9 mouse cellular contexts compared by ENCODE assay signal in the genomic region with DNA sequence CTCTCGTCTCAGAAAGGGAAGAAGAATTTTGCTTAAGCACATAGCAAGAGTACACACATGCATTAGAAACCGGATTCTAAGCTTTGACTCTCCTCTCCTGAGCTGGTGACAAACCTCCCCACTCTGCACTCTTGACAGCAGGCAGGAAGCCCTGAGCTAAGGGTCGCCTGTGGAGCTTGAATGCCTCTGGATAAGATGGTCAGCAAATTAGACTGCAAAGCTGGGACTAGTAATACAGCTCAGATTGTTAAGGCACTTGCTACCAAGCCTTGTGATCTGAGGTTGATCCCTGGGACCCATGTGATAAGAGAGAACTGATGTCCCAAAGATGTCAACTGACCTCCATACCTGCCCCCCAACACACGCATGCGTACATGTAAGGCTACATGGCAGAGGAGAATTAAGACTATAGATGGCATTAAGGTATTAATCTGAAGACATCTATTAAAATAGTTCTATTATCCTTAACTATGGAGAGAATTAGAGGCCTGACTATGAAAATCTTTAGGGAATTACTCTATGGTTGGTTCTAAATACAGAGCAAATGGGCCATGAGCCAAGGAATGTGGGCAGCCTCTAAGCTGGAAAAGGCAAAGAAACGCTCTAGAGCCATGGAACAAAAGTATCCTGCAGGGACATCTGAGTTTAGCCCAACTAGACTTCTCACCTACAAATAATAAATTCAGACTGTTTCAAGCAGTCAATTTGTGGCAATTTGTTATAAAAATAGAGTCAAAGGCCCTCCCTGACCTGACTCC. TPM values are rescaled to one million over a fixed set of nuclear protein-coding genes. Genes with fewer than 3 reads are reported as not detected.
DNase-seq lines count a peak whose midpoint lies in the region; ATAC-seq and TF ChIP-seq lines count a peak whose summit lies in the region.
"Had no signal": no experiment of that assay in that cellular context is flagged by ENCODE, and none has a peak within 500 bp of the region (broad histone marks: within the 10 kb centered on the region; RNA-seq: fewer than 3 reads in every experiment).

No protein-coding gene starts in this region.

- no peak overlapping the region for H3K4me2 ChIP-seq in intestine, postnatal 0 days (replicated peaks; ENCODE audit: low read depth)
- H3K4me2 ChIP-seq: limb, embryonic 13.5 days had no signal

- H3K9me3 ChIP-seq in ES-E14 (ENCODE audit: control insufficient read depth, insufficient read depth, low read depth, low read length): no peaks in the 10 kb centered on the region
- no peaks in the 10 kb centered on the region for H3K9me3 ChIP-seq in intestine, postnatal 0 days (ENCODE audit: control insufficient read depth)
- H3K9me3 ChIP-seq in hindbrain, embryonic 10.5 days: no peaks in the 10 kb centered on the region
- H3K9me3 ChIP-seq: limb, embryonic 13.5 days had no signal

- 0 out of 2 replicates have a peak overlapping the region, but pooled peaks have one; percentile 31 for H3K9ac ChIP-seq in ES-E14 (ENCODE audit: insufficient read depth, low read depth, low read length, poor library complexity, severe bottlenecking)
- H3K9ac ChIP-seq in intestine, postnatal 0 days (ENCODE audit: low read depth, low read length): no peak overlapping the region
- H3K9ac ChIP-seq: limb, embryonic 13.5 days had no signal

- peaks cover 0 to 13% of the 10 kb centered on the region in 2 experiments; a peak in 2 of 4 replicates for H3K4me1 ChIP-seq in ES-E14 (ENCODE audit: control insufficient read depth in 2 of 2, insufficient read depth in 2 of 2, low read length in 2 of 2, poor library complexity in 1 of 2)
- peaks cover 38% of the 10 kb centered on the region for H3K4me1 ChIP-seq in brown adipose tissue, adult 24 weeks (ENCODE audit: control insufficient read depth, insufficient read depth, insufficient read length, low read length)
- peaks cover 13% of the 10 kb centered on the region for H3K4me1 ChIP-seq in intestine, postnatal 0 days (replicated peaks; ENCODE audit: control insufficient read depth, insufficient read depth, low read length)
- H3K4me1 ChIP-seq in hindbrain, embryonic 10.5 days (replicated peaks): peaks cover 24% of the 10 kb centered on the region

- H3K27me3 ChIP-seq in intestine, postnatal 0 days (replicated peaks; ENCODE audit: control insufficient read depth, insufficient read depth, low read length): no peaks in the 10 kb centered on the region
- H3K27me3 ChIP-seq in hindbrain, embryonic 10.5 days (ENCODE audit: insufficient read depth, poor library complexity, severe bottlenecking): no peaks in the 10 kb centered on the region
- H3K27me3 ChIP-seq: limb, embryonic 13.5 days had no signal

- no peak for ATAC-seq in intestine, postnatal 0 days
- ATAC-seq: midbrain, embryonic 16.5 days had no signal

- intact Hi-C loops in left cerebral cortex, postnatal 14 days (cut with DNase I): no loop called here

- DNase-seq in kidney, adult 11 months: peak; percentile 21
- DNase-seq in kidney, postnatal 4 days: no peak
- no peak for DNase-seq in ES-E14 (ENCODE audit: low read depth, low spot score)
- peak; percentile 63 to 72 for DNase-seq in left cerebral cortex, postnatal 14 days (ENCODE audit: low spot score in 2 of 2)
- DNase-seq in hindbrain, embryonic 10.5 days (ENCODE audit: low spot score): no peak

- TF ChIP-seq CTCF in intestine, postnatal 0 days (IDR thresholded peaks at IDR 0.05; ENCODE audit: low read depth): no peak

- 79% methylated on average over 6 of the region's 6 CpGs for WGBS in intestine, postnatal 0 days
- WGBS in hindbrain, embryonic 10.5 days: 85% methylated on average over 6 of the region's 6 CpGs

- in situ Hi-C loops in ES-E14 (cut with MboI; ENCODE audit: low sequenced_read_pairs in 2 of 2, unreplicated experiment in 2 of 2): no loop called here

- H3K36me3 ChIP-seq in ES-E14 (ENCODE audit: control insufficient read depth, insufficient read depth, low read length, poor library complexity, severe bottlenecking): peaks cover 5% of the 10 kb centered on the region; the same call in 1 of the 2 replicates
- 0 out of 2 replicates have a peak, but pooled peaks cover 5% of the 10 kb centered on the region for H3K36me3 ChIP-seq in intestine, postnatal 0 days (ENCODE audit: control insufficient read depth, insufficient read depth)
- H3K36me3 ChIP-seq in hindbrain, embryonic 10.5 days: peaks cover 45% of the 10 kb centered on the region

- H3K4me3 ChIP-seq in ES-E14 (ENCODE audit: insufficient read depth in 1 of 2, low read depth in 1 of 2, low read length in 2 of 2, poor library complexity in 1 of 2, severe bottlenecking in 1 of 2): no peak overlapping the region
- no peak overlapping the region for H3K4me3 ChIP-seq in brown adipose tissue, adult 24 weeks (ENCODE audit: insufficient read depth, low read depth, low read length)
- no peak overlapping the region for H3K4me3 ChIP-seq in intestine, postnatal 0 days (ENCODE audit: low read depth, low read length)
- H3K4me3 ChIP-seq in hindbrain, embryonic 10.5 days: no peak overlapping the region
- H3K4me3 ChIP-seq: limb, embryonic 13.5 days had no signal

- peak overlapping the region; percentile 67; the same call in 1 of the 2 replicates for H3K27ac ChIP-seq in ES-E14 (ENCODE audit: insufficient read depth, low read depth, low read length, poor library complexity, severe bottlenecking)
- peak overlapping the region; percentile 64 for H3K27ac ChIP-seq in brown adipose tissue, adult 24 weeks (replicated peaks; ENCODE audit: low read depth, low read length)
- no peak overlapping the region for H3K27ac ChIP-seq in intestine, postnatal 0 days (ENCODE audit: low read depth, low read length)
- H3K27ac ChIP-seq in hindbrain, embryonic 10.5 days: no peak overlapping the region

TF ChIP-seq in ES-E14, 5 proteins besides CTCF, POLR2A, EP300 and RAD21:
- TF ChIP-seq CHD2 (IDR thresholded peaks at IDR 0.05; ENCODE audit: low read depth, low read length) (no peak), ZC3H11A (IDR thresholded peaks at IDR 0.05; ENCODE audit: borderline replicate concordance, low read depth, low read length) (no peak), HCFC1 (IDR thresholded peaks at IDR 0.05; ENCODE audit: borderline replicate concordance, insufficient read depth, low read length) (no peak), MAFK (IDR thresholded peaks at IDR 0.05; ENCODE audit: insufficient read depth, low read depth, low read length) (no peak), ZNF384 (IDR thresholded peaks at IDR 0.05; ENCODE audit: low read depth, low read length) (no peak)

RNA-seq across cellular contexts. Expression of a gene that starts 8.6 kb away (rescaled TPM):
- total RNA-seq in ES-E14 (2012; rRNA removed): 39.6 and 43.8 TPM in 2 replicates
- polyA plus RNA-seq in brown adipose tissue, adult 24 weeks (2012; ENCODE audit: insufficient read depth, insufficient read length, missing spikeins): 19.7 and 23.6 TPM in 2 replicates
- total RNA-seq in left cerebral cortex, postnatal 14 days (2021): 10 to 100 TPM; 54.1 to 61.9 TPM
- 13.1 and 13.4 TPM in 2 replicates for polyA plus RNA-seq in intestine, postnatal 0 days (2015; fragmentation: Nextera tagmentation; extraction: Ambion mirVana)
- 34.7 and 38.3 TPM in 2 replicates for polyA plus RNA-seq in hindbrain, embryonic 10.5 days (2016; fragmentation: Nextera tagmentation; extraction: Ambion mirVana)

Comparison
In these comparisons a context has a peak if more than half of its experiments do, and no peak if none do; other contexts are left out.
1. DNase-seq: peak in kidney, adult 11 months (single experiment) and left cerebral cortex, postnatal 14 days (2 of 2); none in kidney, postnatal 4 days (0 of 2), ES-E14 (single experiment) and hindbrain, embryonic 10.5 days (single experiment).
2. H3K27ac ChIP-seq: peak in ES-E14 (single experiment) and brown adipose tissue, adult 24 weeks (single experiment); none in intestine, postnatal 0 days (single experiment) and hindbrain, embryonic 10.5 days (single experiment).